Mouse (Mus musculus) adipose tissue, adult 10 weeks (tissue): ENCODE results near the gene Atp1a1. TPM values are rescaled to one million over a fixed set of nuclear protein-coding genes. Genes with fewer than 3 reads are reported as not detected.

Experiments
- polyA plus RNA-seq: library from polyadenylated mRNA; stranded (reverse); fragments of 350-450 nt; fragmentation: Illumina TruSeq; extraction: RNeasy Lipid Tissue Mini Kit (QIAGEN cat#74804); gene quantifications from one replicate; pipeline ENCODE4 v1.2.3, GENCODE M21; 2014; ENCODE audit warnings: low read depth, low replicate concordance

Atp1a1 gene
- 211 TPM for polyA plus RNA-seq

GRCm38 (mm10) chr3:101604550-101605223 is at the start of gene Atp1a1:
TSS of gene Atp1a1 (minus strand) at chr3:101604684.

Other genes with a start within 250 kb of the Atp1a1 start
- gene Igsf3, start 227.6 kb downstream of the Atp1a1 start, polyA plus RNA-seq: 6.8 TPM
- 1.1 TPM for gene Mab21l3, start 244.3 kb upstream of the Atp1a1 start, polyA plus RNA-seq